Mouse (Mus musculus) kidney, adult 2 months (tissue): Measurements from ENCODE around the gene Zfp488.

Experiments used
- CTCF ChIP-seq: fragments of 200-500 bp; conservative IDR thresholded peaks from 2 replicates; pipeline ENCODE4 v1.5.1; 2011; ENCODE audit warnings: low read depth, mild to moderate bottlenecking, control low read depth, low read length, moderate library complexity, mixed read lengths; ENCODE audit not compliant: insufficient read depth, insufficient read length
- POLR2A ChIP-seq: fragments of 200-500 bp; IDR thresholded peaks from one replicate; pipeline ENCODE4 v1.6.1; 2011; ENCODE audit warnings: low read depth, low read length, control low read depth

DNA sequence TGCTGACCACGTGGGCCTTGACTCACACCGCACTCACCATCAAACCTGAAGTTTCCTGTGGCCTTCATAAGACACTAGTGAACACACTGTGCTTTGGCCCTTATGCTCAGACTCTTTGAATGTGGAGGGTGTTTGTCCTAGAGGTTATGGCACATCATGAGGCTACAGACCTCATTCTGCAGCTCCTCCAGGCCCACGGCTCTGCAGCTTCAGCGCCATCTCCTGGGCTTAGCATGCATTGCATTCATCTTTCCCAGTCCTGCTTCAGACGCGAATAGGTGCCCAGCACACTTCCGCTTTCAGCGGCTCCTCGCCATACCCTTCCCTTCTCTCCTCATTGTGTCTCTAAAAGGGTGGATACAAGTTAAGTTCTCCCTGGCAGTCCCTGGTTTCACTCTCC lies 39.4 kb downstream of the Zfp488 start:
- TF ChIP-seq CTCF (peak; percentile 79), POLR2A (no peak)
